Mouse (Mus musculus) layer of hippocampus, adult 8-10 months (tissue): ENCODE results near the gene Armcx3. TPM values are rescaled to one million over a fixed set of nuclear protein-coding genes. Genes with fewer than 3 reads are reported as not detected.

Experiments
- microRNA-seq, 2 experiments: library from miRNA; unstranded; fragments of <30 nt; microRNA quantifications; one replicate each; pipeline ENCODE4 v1.2.0; 2022
- total RNA-seq, 4 experiments: library from RNA; stranded (reverse); gene quantifications; 2 replicates each; pipeline ENCODE4 v1.2.4; 2022

The Armcx3 gene
- total RNA-seq, 4 experiments from 2014 or later = 69.7 to 84.0 (median 78.9) TPM

Small RNA genes within 50 kb of the gene (microRNA-seq; reads per million reads assigned to microRNA genes)
- 0 to 0.25 reads per million in 2 experiments for gene Mir7093

Other genes starting within 250 kb of the Armcx3 start
- 10 to 100 TPM; 13.6 to 18.8 (median 15.8) TPM for gene Timm8a1, start 214.7 kb upstream of the Armcx3 start, total RNA-seq
- gene Btk, start 173.0 kb upstream of the Armcx3 start, total RNA-seq = 1 to 10 TPM in 3 of 4 experiments, under 1 TPM in 1; 0.71 to 4.0 (median 2.8) TPM
- gene Rpl36a, start 170.9 kb upstream of the Armcx3 start, total RNA-seq = 100 to 1,000 TPM in 3 of 4 experiments, 10 to 100 TPM in 1; 97.1 to 183 (median 148) TPM
- 10 to 100 TPM in 2 of 4 experiments, 1 to 10 TPM in 2; 8.5 to 12.2 (median 10.2) TPM for gene Gla, start 155.5 kb upstream of the Armcx3 start, total RNA-seq
- 100 to 1,000 TPM; 149 to 162 (median 155) TPM for gene Hnrnph2, start 155.4 kb upstream of the Armcx3 start, total RNA-seq
- gene Armcx4, start 70.1 kb upstream of the Armcx3 start, total RNA-seq = 10 to 100 TPM; 33.6 to 37.1 (median 35.0) TPM
- gene Armcx1, start 38.6 kb upstream of the Armcx3 start, total RNA-seq = 10 to 100 TPM; 51.9 to 67.4 (median 63.3) TPM
- 10 to 100 TPM in 1 of 4 experiments, 1 to 10 TPM in 3; 8.6 to 10.0 (median 9.0) TPM for gene Armcx6, start 5.2 kb upstream of the Armcx3 start, total RNA-seq
- gene Armcx2, start 52.6 kb downstream of the Armcx3 start, total RNA-seq = 10 to 100 TPM; 84.4 to 94.6 (median 89.2) TPM
- under 1 TPM in 3 of 4 experiments, not detected in 1; 0.17 to 0.24 (median 0.18) TPM for gene Nxf2, start 208.2 kb downstream of the Armcx3 start, total RNA-seq